Mouse (Mus musculus): ENCODE data around the gene Cfd.

Gene Cfd

DNA sequence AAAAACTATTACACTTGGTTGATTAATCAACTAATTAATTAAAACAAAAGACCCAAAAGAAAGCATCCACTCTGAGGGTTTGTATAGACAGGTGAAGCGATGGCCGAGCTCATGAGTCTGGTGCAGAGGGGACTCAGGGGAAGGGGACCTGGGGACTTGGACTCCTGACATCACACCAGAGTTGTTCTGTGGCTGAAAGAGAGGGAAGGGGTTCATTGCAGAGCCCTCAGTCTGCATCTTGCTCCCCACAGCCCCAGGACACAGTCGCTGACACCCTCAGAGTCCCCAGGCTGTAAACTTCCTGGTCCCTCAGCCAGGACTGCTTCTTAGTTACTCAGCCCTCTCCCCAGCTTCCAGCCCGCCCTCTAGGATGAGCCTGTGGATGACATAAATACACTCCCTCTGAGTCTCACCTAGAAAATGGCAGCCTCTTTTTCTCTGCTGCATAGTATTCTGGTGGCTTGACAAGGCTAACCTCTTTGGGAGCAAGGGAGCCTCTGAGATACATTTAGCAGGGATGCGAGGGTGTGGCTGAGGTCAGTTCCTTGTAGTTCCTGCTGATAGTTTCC is 27.0 kb downstream of the Cfd start:
- DNase-seq (ENCODE audit: low spot score in 2 of 2): no peak

DNA sequence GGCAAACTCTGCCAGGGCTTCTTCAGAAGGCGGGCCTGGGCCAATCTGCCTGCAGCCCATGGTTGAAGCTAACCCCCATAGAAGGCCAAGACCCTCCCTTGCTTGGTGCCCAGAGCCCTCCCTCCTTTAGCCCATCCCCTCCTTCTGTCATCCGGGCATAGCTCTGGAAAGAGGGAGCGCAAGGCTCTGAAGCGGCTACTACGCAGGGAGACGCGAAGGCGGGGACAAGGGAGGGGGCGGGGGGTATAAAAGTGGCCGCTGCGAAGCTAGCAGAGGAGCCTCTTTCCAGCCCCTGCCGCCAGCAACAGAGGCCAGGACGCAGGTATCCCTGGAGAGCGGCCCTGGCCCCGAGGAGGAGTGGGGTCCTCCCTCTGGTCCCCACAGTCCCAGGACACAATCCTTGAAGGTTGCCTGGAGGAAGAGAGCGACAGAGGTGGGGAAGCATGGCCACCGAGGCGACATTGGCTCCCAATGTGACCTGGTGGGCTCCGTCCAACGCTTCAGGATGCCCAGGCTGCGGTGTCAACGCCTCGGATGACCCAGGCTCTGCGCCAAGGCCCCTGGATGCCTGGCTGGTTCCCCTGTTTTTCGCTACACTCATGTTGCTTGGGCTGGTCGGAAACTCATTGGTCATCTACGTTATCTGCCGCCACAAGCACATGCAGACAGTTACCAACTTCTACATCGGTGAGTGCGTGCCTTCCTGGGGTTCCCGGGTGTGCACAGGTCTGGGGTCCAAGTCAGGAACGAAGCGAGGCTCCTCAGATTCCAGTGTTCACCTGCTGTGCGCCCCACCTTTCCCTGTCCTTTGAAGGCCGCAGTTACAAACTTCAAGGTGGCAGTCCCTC is 27.8 kb downstream of the Cfd start:
- DNase-seq (ENCODE audit: low spot score in 2 of 2): no peak

DNA sequence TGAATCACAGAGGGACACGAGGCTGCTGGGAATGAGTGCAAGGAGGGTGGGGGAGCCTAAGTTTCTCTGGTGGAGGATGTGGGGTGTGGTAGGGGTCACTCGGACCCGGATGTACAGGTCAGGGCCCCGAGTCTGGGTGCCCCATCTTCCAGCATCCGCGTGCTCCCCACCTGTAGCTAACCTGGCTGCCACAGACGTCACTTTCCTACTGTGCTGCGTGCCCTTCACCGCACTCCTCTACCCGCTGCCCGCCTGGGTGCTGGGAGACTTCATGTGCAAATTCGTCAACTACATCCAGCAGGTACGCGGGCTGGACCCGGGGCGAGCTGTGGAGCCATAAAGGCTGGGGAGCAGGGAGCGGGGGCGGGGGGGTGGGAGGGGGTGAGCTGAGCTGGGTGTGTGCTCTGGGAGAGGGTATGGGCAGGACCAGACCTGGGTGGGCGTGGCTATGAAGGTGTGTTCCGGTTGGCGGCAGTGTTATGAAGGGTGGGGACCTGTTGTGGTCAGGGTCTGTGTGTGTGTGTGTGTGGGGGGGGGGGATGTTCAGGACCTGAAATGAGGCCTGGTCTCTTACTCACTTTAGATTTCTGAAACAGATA is 28.7 kb downstream of the Cfd start:
- no peak for DNase-seq (ENCODE audit: low spot score in 2 of 2)

DNA sequence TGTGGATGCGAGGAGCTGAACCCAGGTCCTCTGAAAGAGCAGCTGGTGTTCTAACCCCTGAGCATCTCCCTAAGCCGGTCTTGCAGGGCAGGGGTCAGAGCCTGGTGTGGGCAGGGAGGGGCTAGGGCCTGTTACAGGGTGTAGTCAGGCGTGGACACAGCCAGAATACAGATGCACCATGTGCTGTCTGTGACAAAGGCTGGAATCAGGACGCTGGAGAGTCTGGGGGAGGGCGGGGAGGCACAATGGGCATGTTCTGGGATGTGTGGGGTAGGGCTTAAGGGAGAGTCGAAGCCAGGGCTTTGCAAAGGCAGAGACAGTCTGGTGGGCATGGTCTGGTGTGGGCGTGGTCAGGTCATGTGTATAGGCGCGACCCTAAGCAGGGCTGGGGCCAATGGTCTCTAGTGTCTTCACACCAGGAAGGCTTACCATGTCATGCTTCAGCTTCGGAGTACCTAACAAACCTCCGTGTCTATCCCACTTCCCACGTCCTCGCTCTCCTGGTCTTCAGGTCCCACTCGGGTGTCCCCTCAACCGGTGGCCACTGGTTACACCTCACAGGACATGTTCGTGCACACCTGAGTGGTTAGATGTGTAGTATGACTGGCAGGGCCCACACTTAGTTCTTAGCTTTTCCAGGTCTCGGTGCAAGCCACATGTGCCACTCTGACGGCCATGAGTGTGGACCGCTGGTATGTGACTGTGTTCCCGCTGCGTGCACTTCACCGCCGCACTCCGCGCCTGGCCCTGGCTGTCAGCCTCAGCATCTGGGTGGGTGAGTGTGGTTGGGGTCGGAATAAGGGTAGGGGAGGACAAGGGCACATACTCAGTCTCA is 29.6 kb downstream of the Cfd start:
- DNase-seq (ENCODE audit: low spot score in 2 of 2): no peak

DNA sequence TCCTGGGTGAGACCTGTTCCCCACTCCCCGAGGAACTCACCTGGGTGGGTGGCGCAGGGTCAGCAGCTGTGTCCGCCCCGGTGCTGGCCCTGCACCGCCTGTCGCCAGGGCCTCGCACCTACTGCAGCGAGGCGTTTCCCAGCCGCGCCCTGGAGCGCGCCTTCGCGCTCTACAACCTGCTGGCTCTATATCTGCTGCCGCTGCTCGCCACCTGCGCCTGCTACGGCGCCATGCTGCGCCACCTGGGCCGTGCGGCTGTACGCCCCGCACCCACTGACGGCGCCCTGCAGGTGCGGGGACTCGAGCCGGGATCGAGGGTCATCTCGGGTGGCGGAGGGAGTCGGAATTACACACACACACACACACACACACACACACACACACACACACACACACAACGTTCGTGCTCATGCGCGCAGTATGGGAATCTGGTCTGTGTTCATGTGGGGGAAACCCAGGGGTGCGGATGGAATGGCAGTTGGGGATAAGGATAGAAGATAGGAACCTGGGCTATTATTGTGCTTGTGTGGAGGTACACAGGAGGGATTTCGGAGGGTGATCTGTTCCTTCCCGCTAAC is 30.4 kb downstream of the Cfd start, which contains the start of gene R3hdm4:
R3hdm4 (minus strand) TSS at position 251 of the 578 bp plus-strand sequence.
- no peak for DNase-seq (ENCODE audit: low spot score in 2 of 2)

DNA sequence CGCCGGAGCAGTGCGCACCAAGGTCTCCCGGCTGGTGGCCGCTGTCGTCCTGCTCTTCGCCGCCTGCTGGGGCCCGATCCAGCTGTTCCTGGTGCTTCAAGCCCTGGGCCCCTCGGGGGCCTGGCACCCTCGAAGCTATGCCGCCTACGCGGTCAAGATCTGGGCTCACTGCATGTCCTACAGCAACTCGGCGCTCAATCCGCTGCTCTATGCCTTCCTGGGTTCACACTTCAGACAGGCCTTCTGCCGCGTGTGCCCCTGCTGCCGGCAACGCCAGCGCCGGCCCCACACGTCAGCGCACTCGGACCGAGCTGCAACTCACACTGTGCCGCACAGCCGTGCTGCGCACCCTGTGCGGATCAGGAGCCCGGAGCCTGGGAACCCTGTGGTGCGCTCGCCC is 30.9 kb downstream of the Cfd start:
- DNase-seq (ENCODE audit: low spot score in 2 of 2): no peak

DNA sequence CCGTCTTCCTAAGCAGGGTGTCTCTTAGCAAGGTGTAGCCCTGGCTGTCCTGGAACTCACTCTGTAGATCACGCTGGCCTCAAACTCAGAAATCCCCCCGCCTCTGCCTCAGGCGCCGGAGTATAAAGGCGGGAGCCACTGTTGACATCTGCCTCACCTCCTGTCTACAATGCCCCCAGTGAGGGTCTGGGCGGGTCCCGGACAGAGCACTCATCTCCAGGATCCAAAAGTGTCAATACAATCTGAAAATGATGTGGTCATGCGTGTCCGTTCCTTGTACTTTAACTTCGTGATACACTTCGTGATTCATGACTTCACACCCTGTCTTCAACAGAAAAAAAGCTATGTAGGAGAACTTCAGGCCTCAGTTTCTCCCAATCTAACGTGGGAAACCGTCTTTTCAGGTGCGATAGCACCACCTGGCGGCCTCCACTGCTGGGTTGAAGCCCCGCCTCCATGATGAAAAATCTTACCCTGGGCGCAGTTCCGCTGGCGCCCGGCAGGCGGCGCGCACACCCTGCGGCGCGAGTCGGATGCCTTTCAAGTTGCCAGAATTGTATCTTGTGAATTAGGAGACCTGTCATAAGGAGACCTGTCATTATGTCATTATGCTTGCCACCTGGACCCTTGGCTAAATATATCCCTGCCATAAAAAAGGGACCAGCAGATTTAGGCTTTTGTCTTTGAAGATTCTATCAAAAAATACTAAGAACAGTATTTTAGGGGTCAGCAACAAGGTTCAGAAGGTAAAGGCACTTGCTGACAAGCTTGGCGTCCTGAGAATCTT is 34.5 kb downstream of the Cfd start:
- DNase-seq (ENCODE audit: low spot score in 2 of 2): peak; percentile 91 to 93

DNA sequence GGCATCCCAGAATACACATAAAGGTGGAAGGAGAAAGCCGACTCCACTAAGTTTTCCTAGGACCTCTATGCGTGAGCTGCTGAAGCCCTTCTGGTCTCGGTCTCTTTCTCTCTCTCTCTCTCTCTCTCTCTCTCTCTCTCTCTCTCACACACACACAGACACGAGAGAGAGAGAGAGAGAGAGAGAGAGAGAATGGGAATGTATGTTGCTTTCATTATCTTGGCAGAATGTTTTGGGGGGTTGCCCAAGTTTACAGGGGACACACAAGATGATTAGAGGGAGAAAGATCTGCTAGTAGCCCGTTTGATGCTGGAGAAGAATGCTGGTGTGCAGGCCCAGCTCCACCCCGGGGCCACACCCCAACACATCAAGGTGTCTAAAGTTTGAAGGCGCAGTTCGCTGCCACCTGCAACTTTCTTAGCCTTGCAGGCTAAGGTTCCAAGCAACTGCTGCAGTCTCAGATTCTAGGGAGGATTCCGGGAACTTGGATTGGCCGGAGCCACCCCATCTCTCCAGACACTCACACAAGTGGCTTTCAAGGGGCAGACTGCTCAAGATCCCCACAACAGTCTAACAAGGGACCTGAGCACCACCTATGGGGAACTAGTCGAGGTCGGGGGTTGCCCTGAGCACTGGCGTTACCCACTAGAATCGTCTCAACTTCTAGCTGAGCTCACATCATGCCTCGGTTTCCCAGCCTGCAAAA is 35.3 kb downstream of the Cfd start:
- DNase-seq (ENCODE audit: low spot score in 2 of 2): no peak

DNA sequence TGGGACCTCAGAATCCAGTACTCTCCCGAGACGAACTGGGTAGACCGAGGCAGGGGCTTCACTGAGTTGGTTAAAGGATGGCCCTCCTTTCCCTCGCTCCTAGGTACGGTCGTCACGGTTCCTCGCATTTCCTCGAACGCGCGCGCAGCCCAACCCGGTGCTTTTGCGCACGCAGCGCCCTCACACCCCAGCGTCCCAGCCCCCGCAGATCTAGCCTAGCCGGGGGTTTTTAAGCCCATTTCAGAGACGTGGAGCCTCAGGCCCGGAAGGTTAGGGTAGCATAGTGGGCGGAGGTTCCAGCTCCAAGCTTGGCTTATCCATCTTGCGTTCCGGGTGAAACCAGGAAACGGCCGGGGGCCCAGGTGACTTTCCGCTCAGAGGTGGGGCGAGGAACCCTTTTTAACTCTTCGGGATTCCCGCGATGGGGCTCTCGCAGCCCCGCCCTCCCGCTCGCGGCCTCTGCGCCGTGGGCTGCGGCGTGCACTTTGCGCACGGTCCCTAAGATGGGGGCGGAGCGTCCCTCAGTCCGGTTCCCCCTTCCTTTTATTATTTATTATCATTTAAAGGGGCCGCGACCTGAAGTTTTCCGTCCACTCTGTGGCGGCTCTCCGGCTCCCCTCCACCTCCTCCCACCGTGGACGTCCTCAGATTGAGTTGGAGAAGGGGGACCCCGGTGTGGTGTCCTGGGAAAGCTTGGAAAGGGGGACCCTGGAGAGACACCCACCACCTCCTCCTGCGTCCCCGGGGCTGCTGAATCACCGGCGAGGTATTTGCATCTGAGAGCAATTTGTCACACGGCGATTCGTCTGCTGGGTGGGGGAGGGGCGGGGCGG is 36.1 kb downstream of the Cfd start, which contains the start of gene Arid3a:
Arid3a (plus strand) TSS at position 553 of the 833 bp plus-strand sequence.
- peak; percentile 83 to 90 for DNase-seq (ENCODE audit: low spot score in 2 of 2)

DNA sequence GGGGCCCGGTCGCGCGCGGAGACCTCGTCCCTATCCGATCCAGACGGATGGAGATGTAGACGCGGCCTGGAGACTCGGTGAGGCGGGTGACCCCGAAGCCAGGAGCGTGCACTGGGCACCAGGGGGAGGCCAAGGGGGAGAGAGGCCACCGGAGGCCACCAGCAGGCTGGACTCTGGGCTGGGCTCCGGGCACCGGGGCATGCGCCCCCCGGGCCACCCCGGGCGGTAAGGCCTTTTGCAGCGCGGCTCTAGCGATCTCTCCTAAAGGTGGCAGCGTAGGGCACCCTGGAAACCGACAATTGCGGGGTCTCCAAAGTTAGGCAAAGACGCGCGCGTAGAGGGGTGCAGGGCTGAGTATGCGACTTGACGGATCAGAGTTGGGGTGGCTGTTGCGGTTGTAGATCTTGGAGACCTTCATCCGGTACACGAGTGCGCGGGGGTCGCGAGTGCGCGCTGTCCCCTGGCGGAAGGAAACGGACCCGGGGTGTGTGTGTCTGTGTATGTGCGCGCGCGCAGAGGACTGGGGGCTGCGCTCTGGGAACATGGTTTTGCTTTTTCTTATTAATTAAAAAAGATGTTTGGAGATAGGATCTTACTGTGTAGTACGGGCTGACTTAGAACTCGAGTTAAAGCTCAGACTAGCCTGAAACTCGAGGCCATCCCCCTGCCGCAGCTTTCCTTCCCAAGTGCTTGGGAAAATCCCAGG is 36.8 kb downstream of the Cfd start:
- peak in 1 of 2 experiments; percentile 52 for DNase-seq (ENCODE audit: low spot score in 2 of 2)

DNA sequence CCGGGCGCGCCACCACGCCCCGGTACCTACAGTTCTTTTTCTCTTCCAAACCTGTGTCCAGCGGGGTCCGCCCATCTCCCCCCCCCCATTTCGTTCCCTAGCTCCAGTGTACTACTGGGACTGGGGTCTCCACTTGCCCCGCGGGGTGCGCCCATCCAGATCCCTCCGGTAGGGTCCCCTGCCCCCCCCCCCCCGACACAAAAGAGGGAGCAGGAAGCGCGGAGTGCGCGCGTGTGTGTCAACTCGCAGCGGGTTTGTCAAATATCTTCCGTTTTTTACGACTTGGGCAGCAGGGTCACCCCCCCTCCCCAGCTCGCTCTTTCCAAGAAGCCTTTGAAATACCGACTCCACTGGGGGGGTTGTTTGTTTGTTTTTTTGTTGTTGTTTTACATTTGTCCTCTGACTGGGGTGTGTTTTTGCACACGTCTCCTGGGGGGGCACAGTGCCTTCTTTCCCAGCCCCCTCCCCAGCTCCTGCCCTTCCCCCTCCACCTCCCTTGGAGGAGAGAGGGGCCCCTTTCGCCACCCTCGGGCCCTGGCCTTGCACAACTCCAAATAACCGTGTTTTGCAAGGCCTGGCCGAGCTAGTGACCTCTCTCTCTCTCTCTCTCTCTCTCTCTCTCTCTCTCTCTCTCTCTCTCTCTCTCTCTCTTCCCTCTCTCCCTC is 37.5 kb downstream of the Cfd start:
- DNase-seq (ENCODE audit: low spot score in 2 of 2): no peak

DNA sequence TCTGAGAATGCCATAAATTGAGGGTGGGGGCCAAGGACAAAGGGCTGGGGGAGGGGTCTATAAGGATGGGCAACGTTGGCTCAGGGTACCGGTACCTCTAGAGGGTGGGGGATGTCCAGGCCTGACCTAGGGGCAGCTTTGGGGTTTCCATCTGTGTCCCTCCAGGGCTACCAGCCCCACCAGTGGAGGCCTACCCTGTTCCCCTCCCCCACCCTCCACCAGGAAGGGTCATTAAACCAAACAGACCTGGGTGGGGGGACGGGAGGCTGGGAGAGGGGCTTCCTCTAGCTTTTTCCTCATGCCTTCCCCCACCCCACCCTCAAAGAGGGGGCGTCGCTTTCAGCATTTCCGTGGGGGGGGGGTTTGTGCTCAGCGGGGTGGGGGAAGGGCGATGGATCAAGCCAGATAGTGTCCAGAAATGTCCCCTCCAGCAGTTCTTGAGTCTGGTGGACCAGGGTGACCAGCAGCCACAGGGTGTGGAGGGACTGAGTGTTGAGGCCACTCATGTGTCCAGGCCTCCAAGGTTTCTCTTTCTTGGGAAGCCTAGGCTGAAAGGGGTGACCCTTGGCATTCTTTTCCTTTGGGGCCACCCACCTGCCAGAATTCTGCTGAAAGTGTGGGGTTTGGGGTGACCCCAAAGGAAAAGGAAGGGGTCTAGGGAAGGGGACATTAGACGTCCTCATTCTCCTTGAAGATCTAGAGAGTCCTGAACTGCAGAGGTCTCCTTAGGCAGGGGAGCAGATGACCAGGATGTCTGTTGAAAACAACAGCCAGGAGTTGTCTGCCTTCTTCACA is 38.5 kb downstream of the Cfd start:
- no peak for DNase-seq (ENCODE audit: low spot score in 2 of 2)

DNA sequence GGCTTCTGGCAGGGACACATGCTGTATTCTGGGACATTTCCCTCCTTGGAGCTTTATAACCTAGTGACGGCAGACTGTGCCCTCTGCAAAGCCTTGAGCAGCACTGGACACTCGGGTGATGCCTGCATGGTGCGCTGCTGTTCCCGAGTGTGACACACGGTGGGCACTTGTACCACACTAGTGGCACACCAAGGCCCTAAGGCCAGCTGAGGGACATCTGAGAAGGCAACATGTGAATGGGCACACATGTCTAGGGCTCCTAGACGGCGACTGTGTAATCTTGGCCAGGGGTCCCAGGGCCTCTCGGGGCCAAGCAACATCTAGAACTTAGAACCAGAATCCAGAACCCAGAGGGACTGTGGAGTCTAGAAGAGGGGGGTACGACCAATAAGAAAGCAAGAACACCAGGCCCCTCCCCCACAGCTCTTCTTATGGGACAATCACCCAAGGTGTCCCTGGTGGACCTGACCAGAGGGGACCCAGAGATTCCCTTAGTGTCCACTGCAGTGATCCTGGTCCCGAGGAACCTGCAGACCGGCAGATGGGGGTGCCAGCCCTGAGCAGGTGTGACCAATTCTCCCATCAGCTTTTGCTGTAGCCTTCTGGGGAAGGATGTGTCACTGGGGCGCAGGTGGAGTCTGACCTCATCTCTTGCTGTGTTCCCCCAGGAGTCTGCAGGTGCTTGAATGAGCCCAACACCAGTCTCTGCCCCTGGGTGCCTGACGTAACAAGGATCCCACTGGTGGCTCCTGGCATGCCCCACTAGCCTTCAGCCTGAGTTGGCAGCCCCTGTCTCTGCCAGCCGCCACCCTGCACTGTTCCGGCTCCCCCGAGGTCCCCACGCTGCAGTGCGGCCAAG is 39.5 kb downstream of the Cfd start:
- no peak for DNase-seq (ENCODE audit: low spot score in 2 of 2)

DNA sequence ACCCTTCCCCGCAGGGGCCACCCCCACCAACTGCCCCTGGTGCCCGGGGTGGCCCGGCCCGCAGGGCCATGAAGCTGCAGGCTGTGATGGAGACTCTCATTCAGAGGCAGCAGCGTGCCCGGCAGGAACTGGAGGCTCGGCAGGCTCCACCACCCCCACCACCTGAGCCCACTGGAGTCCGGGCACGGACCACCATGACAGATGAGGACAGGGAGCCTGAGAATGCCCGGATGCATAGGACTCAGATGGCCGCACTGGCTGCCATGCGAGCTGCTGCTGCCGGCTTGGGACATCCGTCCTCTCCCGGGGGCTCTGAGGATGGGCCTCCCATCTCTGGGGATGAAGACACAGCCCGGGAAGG is 40.2 kb downstream of the Cfd start:
- DNase-seq (ENCODE audit: low spot score in 2 of 2): no peak

DNA sequence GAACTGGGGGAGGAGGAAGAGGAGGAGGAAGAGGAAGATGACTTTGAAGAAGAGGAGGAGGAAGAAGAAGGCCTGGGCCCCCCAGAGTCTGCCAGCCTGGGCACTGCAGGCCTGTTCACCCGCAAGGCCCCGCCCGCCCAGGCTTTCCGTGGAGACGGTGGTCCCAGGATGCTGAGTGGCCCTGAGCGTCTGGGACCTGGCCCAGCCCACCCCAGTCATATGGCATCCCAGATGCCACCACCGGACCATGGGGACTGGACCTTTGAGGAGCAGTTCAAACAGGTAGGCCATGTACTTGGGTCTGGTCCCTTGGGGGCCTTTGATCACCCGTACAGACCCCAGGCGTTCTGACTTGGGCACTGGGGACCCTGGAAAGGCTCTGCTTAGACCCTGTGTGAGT is 41.1 kb downstream of the Cfd start:
- DNase-seq (ENCODE audit: low spot score in 2 of 2): no peak

DNA sequence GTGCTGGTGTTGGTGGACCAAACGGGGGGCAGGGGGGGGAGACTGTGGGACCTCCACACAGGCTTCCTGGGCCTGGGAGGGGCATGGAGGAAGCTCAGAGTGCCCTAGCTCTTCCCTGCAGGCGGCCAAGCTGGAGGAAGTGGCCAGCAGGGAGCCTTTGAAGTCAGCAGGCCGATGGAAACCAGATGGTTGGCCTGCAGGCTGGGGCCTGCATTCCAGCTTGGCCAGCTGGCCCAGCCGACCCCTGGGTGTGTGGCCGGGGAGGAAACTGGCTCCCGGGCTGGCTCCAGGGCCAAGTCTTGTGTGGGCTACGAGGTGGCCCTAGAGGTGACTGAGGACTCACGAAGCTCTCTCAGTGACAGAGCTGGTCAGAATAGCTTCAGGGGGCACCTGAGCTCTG is 42.1 kb downstream of the Cfd start:
- peak in 1 of 2 experiments; percentile 68 for DNase-seq (ENCODE audit: low spot score in 2 of 2)

All from urinary bladder, postnatal 36 days (tissue).